Mouse (Mus musculus): ENCODE measurements around the gene Zfp799.

Gene Zfp799

GRCm38 (mm10) chr17:32787436-32788093 is 42.5 kb downstream of the Zfp799 start:
- DNase-seq (ENCODE audit: low read depth, low spot score): no peak

- DNase-seq (ENCODE audit: low read depth, low spot score): no peak
Measured at GRCm38 (mm10) chr17:32786944-32787343, 43.1 kb downstream of the Zfp799 start.

GRCm38 (mm10) chr17:32785656-32786055 is 44.4 kb downstream of the Zfp799 start:
- no peak for DNase-seq (ENCODE audit: low read depth, low spot score)

DNA sequence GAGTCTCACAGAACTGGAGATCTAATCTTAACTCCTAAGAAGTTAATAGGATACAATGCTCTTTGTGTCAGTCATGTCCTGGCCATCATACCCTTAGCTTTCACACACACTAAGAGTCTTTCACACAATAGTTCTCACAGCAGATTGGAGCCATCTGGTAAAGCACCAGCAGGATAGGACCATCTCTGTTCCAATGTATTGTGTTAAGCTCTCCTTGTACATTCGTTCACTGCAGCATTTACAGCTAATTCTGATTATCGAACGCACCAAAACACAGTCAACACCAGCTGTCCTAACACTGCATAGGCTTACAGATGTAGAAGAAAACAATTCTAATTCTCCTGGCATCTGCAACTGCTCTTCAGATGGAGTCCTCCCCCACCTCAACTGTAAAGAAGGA is 52.5 kb downstream of the Zfp799 start:
- DNase-seq (ENCODE audit: low read depth, low spot score): no peak

GRCm38 (mm10) chr17:32771213-32771612 is 58.8 kb downstream of the Zfp799 start:
- peak; percentile 39 for DNase-seq (ENCODE audit: low read depth, low spot score)

DNA sequence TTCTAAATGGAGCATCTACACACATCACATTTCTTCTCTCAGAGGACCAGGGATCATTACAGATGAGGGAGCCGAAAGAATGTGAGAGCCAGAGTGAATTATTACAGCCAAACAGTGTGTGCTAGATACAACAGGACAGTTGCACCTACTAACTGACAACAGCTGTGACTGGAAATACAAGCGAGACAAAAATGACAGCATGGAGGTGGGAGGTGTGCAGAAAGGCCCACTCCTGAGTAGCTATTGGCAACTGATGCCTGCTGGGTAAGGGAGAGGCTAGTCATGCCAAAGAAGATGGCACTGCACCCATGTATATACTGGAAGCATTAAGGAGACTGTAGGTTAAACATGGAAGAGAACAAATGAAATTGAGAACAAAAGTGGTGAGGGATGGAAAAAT is 63.6 kb downstream of the Zfp799 start:
- no peak for DNase-seq (ENCODE audit: low read depth, low spot score)
